Mouse (Mus musculus) olfactory bulb, adult 2 months (tissue): ENCODE measurements around the gene Exoc1. TPM values are rescaled to one million over a fixed set of nuclear protein-coding genes. Genes with fewer than 3 reads are reported as not detected.

Experiments
- H3K27ac ChIP-seq: fragments of 200-500 bp; 2 replicates; pipeline ENCODE4 v1.5.1; 2012; ENCODE audit warnings: low read depth, low read length; ENCODE audit not compliant: insufficient read depth
- H3K4me1 ChIP-seq: fragments of 200-500 bp; 2 replicates; pipeline ENCODE4 v1.6.1; 2012; ENCODE audit warnings: low read length; ENCODE audit not compliant: control insufficient read depth, insufficient read depth
- H3K4me3 ChIP-seq: fragments of 200-500 bp; 2 replicates; pipeline ENCODE4 v1.5.1; 2012; ENCODE audit warnings: mild to moderate bottlenecking, low read depth, low read length, moderate library complexity; ENCODE audit not compliant: insufficient read depth
- CTCF ChIP-seq: fragments of 200-500 bp; IDR thresholded peaks from 2 replicates; pipeline ENCODE4 v1.5.1; 2012; ENCODE audit warnings: low read depth, mild to moderate bottlenecking, low read length, moderate library complexity; ENCODE audit not compliant: insufficient read depth
- POLR2A ChIP-seq: fragments of 200-500 bp; IDR thresholded peaks from 2 replicates; pipeline ENCODE4 v1.6.1; 2012; ENCODE audit warnings: mild to moderate bottlenecking, low read depth, low read length, moderate library complexity; ENCODE audit not compliant: insufficient read depth
- WGBS: fragments of 180-500 bp; shearing (Covaris S2); methylation state at CpG from one replicate; pipeline ENCODE4 v1.1.7; 2018; 5-methylcytosine and 5-hydroxymethylcytosine counted together
- polyA plus RNA-seq: library from polyadenylated mRNA; stranded (reverse); fragments of >200 nt; gene quantifications from 2 replicates; pipeline ENCODE4 v1.2.4, GENCODE M21; 2012; ENCODE audit warnings: low replicate concordance; ENCODE audit not compliant: missing spikeins, insufficient read depth, insufficient read length

Exoc1 gene
- polyA plus RNA-seq = not detected in 2 replicates

- H3K27ac ChIP-seq = no peak within 1 kb of the TSS
- peak within 1 kb of the TSS; percentile 68 for H3K4me3 ChIP-seq
- TF ChIP-seq POLR2A (no peak), CTCF (no peak)
- WGBS = under 1% methylated on average over 39 of the region's 39 CpGs
- H3K4me1 ChIP-seq = no peaks in the 10 kb centered on the region
Measured at GRCm38 (mm10) chr5:76529040-76529703, at the start of gene Exoc1. Gene Exoc1, plus strand, starts transcription at chr5:76529311.

- TF ChIP-seq CTCF = no peak
- TF ChIP-seq POLR2A = no peak
- no peaks in the 10 kb centered on the region for H3K4me1 ChIP-seq
- no peak within 1 kb of the TSS for H3K4me3 ChIP-seq
- WGBS = 62% methylated on average over 5 of the region's 5 CpGs
- no peak within 1 kb of the TSS for H3K27ac ChIP-seq
Measured at GRCm38 (mm10) chr5:76483811-76484210, 45.3 kb upstream of the Exoc1 start, which contains the start of gene Gm7271. Gene Gm7271, plus strand, starts transcription at chr5:76484040.

- TF ChIP-seq CTCF (no peak), POLR2A (no peak)
- H3K27ac ChIP-seq = no peak overlapping the region
- H3K4me3 ChIP-seq = no peak overlapping the region
- H3K4me1 ChIP-seq = no peaks in the 10 kb centered on the region
- WGBS = 46% methylated on average over 13 of the region's 13 CpGs
Measured at GRCm38 (mm10) chr5:76495126-76495525, 34.0 kb upstream of the Exoc1 start.

- no peaks in the 10 kb centered on the region for H3K4me1 ChIP-seq
- no peak overlapping the region for H3K4me3 ChIP-seq
- no peak overlapping the region for H3K27ac ChIP-seq
- WGBS = 86% methylated on average over 1 of the region's 1 CpGs
- TF ChIP-seq CTCF (no peak), POLR2A (no peak)
Measured at GRCm38 (mm10) chr5:76522446-76522845, 6.7 kb upstream of the Exoc1 start.

GRCm38 (mm10) chr5:76524623-76525022, 4.5 kb upstream of the Exoc1 start:
- H3K4me1 ChIP-seq = no peaks in the 10 kb centered on the region
- no peak for TF ChIP-seq CTCF
- TF ChIP-seq POLR2A = no peak
- no peak overlapping the region for H3K4me3 ChIP-seq
- H3K27ac ChIP-seq = no peak overlapping the region
- 68% methylated on average over 5 of the region's 5 CpGs for WGBS

GRCm38 (mm10) chr5:76525066-76525465, 4.0 kb upstream of the Exoc1 start:
- no peaks in the 10 kb centered on the region for H3K4me1 ChIP-seq
- 24% methylated on average over 4 of the region's 4 CpGs for WGBS
- no peak overlapping the region for H3K27ac ChIP-seq
- TF ChIP-seq POLR2A = no peak
- TF ChIP-seq CTCF = no peak
- H3K4me3 ChIP-seq = no peak overlapping the region

- WGBS = 46% methylated on average over 2 of the region's 2 CpGs
- TF ChIP-seq CTCF (no peak), POLR2A (no peak)
- Histone ChIP-seq H3K27ac (no peak overlapping the region), H3K4me1 (no peaks in the 10 kb centered on the region), H3K4me3 (no peak overlapping the region)
Measured at GRCm38 (mm10) chr5:76525829-76526228, 3.3 kb upstream of the Exoc1 start.

- Histone ChIP-seq H3K27ac (no peak overlapping the region), H3K4me1 (no peaks in the 10 kb centered on the region), H3K4me3 (peak overlapping the region; percentile 68)
- 5% methylated on average over 9 of the region's 9 CpGs for WGBS
- TF ChIP-seq POLR2A (no peak), CTCF (no peak)
Measured at GRCm38 (mm10) chr5:76529704-76530066, 574 bp downstream of the Exoc1 start.

- Histone ChIP-seq H3K4me1 (no peaks in the 10 kb centered on the region), H3K27ac (no peak overlapping the region), H3K4me3 (no peak overlapping the region)
- 73% methylated on average over 6 of the region's 6 CpGs for WGBS
- TF ChIP-seq POLR2A (no peak), CTCF (no peak)
Measured at GRCm38 (mm10) chr5:76533186-76533585, 4.1 kb downstream of the Exoc1 start.
